18 mouse cellular contexts compared by ENCODE assay signal in genomic region chr6:6248500-6248899, GRCm38 (mm10). TPM values are rescaled to one million over a fixed set of nuclear protein-coding genes. Genes with fewer than 3 reads are reported as not detected.
DNase-seq lines count a peak whose midpoint lies in the region; ATAC-seq and TF ChIP-seq lines count a peak whose summit lies in the region.
"Had no signal": no experiment of that assay in that cellular context is flagged by ENCODE, and none has a peak within 500 bp of the region (broad histone marks: within the 10 kb centered on the region; RNA-seq: fewer than 3 reads in every experiment).

No protein-coding gene starts in this region.

- no peak overlapping the region for H3K9ac ChIP-seq in forebrain, embryonic 13.5 days
- no peak overlapping the region for H3K9ac ChIP-seq in forebrain, postnatal 0 days
- no peak overlapping the region for H3K9ac ChIP-seq in liver, embryonic 12.5 days
- H3K9ac ChIP-seq in forebrain, embryonic 16.5 days (replicated peaks; ENCODE audit: low read depth, low read length) = no peak overlapping the region
- H3K9ac ChIP-seq: heart, embryonic 12.5 days; limb, embryonic 15.5 days; neural tube, embryonic 15.5 days had no signal

- no peaks in the 10 kb centered on the region for H3K4me1 ChIP-seq in forebrain, embryonic 13.5 days
- no peaks in the 10 kb centered on the region for H3K4me1 ChIP-seq in forebrain, postnatal 0 days (ENCODE audit: insufficient read depth)
- H3K4me1 ChIP-seq in liver, embryonic 12.5 days = no peaks in the 10 kb centered on the region
- H3K4me1 ChIP-seq in forebrain, embryonic 16.5 days (replicated peaks; ENCODE audit: control insufficient read depth, insufficient read depth, low read length) = no peaks in the 10 kb centered on the region
- H3K4me1 ChIP-seq: heart, embryonic 12.5 days; limb, embryonic 15.5 days; midbrain, embryonic 10.5 days; neural tube, embryonic 15.5 days had no signal

- no peak for DNase-seq in forebrain, postnatal 0 days
- DNase-seq in liver = no peak
- peak; percentile 5 for DNase-seq in mesoderm, embryonic 11.5 days (ENCODE audit: low read depth, low spot score)
- no peak for DNase-seq in adrenal gland, adult 2 months
- DNase-seq in right cerebral cortex, postnatal 10 days (ENCODE audit: low spot score in 2 of 2) = no peak
- DNase-seq: cerebellum, adult 2 months; heart, postnatal 36 days; retina, postnatal 1 day had no signal

- peak; percentile 63; the same call in 1 of the 2 replicates for ATAC-seq in forebrain, embryonic 13.5 days
- ATAC-seq in forebrain, postnatal 0 days = no peak; the same call in 1 of the 2 replicates
- peak; percentile 35; the same call in 1 of the 2 replicates for ATAC-seq in liver, embryonic 12.5 days
- ATAC-seq in forebrain, embryonic 16.5 days = peak; percentile 50; the same call in 1 of the 2 replicates
- ATAC-seq: hindbrain, embryonic 16.5 days; Patski had no signal

- H3K4me2 ChIP-seq in forebrain, embryonic 13.5 days = no peak overlapping the region
- H3K4me2 ChIP-seq in forebrain, postnatal 0 days (ENCODE audit: low read depth) = no peak overlapping the region
- H3K4me2 ChIP-seq in liver, embryonic 12.5 days = no peak overlapping the region
- no peak overlapping the region for H3K4me2 ChIP-seq in forebrain, embryonic 16.5 days (ENCODE audit: low read length)
- H3K4me2 ChIP-seq: heart, embryonic 12.5 days; limb, embryonic 15.5 days; neural tube, embryonic 15.5 days had no signal

- no peaks in the 10 kb centered on the region for H3K27me3 ChIP-seq in forebrain, embryonic 13.5 days
- no peaks in the 10 kb centered on the region for H3K27me3 ChIP-seq in forebrain, postnatal 0 days (ENCODE audit: insufficient read depth, low read length)
- no peaks in the 10 kb centered on the region for H3K27me3 ChIP-seq in liver, embryonic 12.5 days (replicated peaks)
- H3K27me3 ChIP-seq in forebrain, embryonic 16.5 days (replicated peaks; ENCODE audit: control insufficient read depth, insufficient read depth, low read length) = no peaks in the 10 kb centered on the region
- H3K27me3 ChIP-seq: heart, embryonic 12.5 days; limb, embryonic 15.5 days; neural tube, embryonic 15.5 days; Patski had no signal

- WGBS in forebrain, embryonic 13.5 days = 59% methylated on average over 7 of the region's 7 CpGs
- WGBS in forebrain, postnatal 0 days = 55% methylated on average over 7 of the region's 7 CpGs
- 53% methylated on average over 7 of the region's 7 CpGs for WGBS in liver, embryonic 12.5 days (ENCODE audit: insufficient replicate concordance)
- 51% methylated on average over 7 of the region's 7 CpGs for WGBS in forebrain, embryonic 16.5 days

- H3K36me3 ChIP-seq in forebrain, embryonic 13.5 days (ENCODE audit: poor library complexity, severe bottlenecking) = no peaks in the 10 kb centered on the region
- H3K36me3 ChIP-seq in forebrain, postnatal 0 days (ENCODE audit: insufficient read depth) = no peaks in the 10 kb centered on the region
- no peaks in the 10 kb centered on the region for H3K36me3 ChIP-seq in liver, embryonic 12.5 days
- H3K36me3 ChIP-seq in forebrain, embryonic 16.5 days (ENCODE audit: control insufficient read depth, insufficient read depth) = no peaks in the 10 kb centered on the region
- H3K36me3 ChIP-seq: heart, embryonic 12.5 days; limb, embryonic 15.5 days; midbrain, embryonic 10.5 days; neural tube, embryonic 15.5 days had no signal

- H3K4me3 ChIP-seq in forebrain, embryonic 13.5 days = no peak overlapping the region
- no peak overlapping the region for H3K4me3 ChIP-seq in forebrain, postnatal 0 days (ENCODE audit: low read depth, low read length)
- H3K4me3 ChIP-seq in liver, embryonic 12.5 days = no peak overlapping the region
- no peak overlapping the region for H3K4me3 ChIP-seq in forebrain, embryonic 16.5 days (replicated peaks; ENCODE audit: low read length)
- H3K4me3 ChIP-seq: erythroblast, embryonic 14.5 days; heart, embryonic 12.5 days; limb, embryonic 15.5 days; midbrain, embryonic 10.5 days; neural tube, embryonic 15.5 days had no signal

- H3K9me3 ChIP-seq in forebrain, embryonic 13.5 days (replicated peaks) = no peaks in the 10 kb centered on the region
- no peaks in the 10 kb centered on the region for H3K9me3 ChIP-seq in forebrain, postnatal 0 days (ENCODE audit: low read length)
- no peaks in the 10 kb centered on the region for H3K9me3 ChIP-seq in liver, embryonic 12.5 days (replicated peaks)
- no peaks in the 10 kb centered on the region for H3K9me3 ChIP-seq in forebrain, embryonic 16.5 days (ENCODE audit: control insufficient read depth, low read length)
- H3K9me3 ChIP-seq: heart, embryonic 12.5 days; limb, embryonic 15.5 days; neural tube, embryonic 15.5 days had no signal

- H3K27ac ChIP-seq in forebrain, embryonic 13.5 days = no peak overlapping the region
- H3K27ac ChIP-seq in forebrain, postnatal 0 days (ENCODE audit: low read depth, low read length) = no peak overlapping the region
- no peak overlapping the region for H3K27ac ChIP-seq in liver, embryonic 12.5 days
- H3K27ac ChIP-seq in forebrain, embryonic 16.5 days (ENCODE audit: low read length) = no peak overlapping the region
- H3K27ac ChIP-seq: limb, embryonic 15.5 days; midbrain, embryonic 10.5 days; neural tube, embryonic 15.5 days had no signal

- no peak for TF ChIP-seq CTCF in forebrain, postnatal 0 days (IDR thresholded peaks at IDR 0.05; ENCODE audit: low read depth)

RNA-seq across cellular contexts. Expression of gene Slc25a13, which starts 31.5 kb away (rescaled TPM):
- polyA plus RNA-seq in forebrain, embryonic 13.5 days (2015; fragmentation: Nextera tagmentation; extraction: Ambion mirVana) = 15.1 and 15.3 TPM in 2 replicates
- 2.3 and 5.2 TPM in 2 replicates for total RNA-seq in forebrain, postnatal 0 days (2014; rRNA removed)
- polyA plus RNA-seq in forebrain, postnatal 0 days (2015; fragmentation: Nextera tagmentation; extraction: Ambion mirVana) = 3.1 and 3.2 TPM in 2 replicates
- 41.9 and 43.6 TPM in 2 replicates for polyA plus RNA-seq in liver, embryonic 12.5 days (2016; fragmentation: Nextera tagmentation; extraction: Ambion mirVana)
- polyA plus RNA-seq in forebrain, embryonic 16.5 days (2015; fragmentation: Nextera tagmentation; extraction: Ambion mirVana) = 7.9 and 10.2 TPM in 2 replicates
- total RNA-seq in adrenal gland, adult 2 months (2021) = 1 to 10 TPM; 9.1 to 9.7 TPM
- 2.3 and 2.9 TPM in 2 replicates for polyA plus RNA-seq in adrenal gland, adult 2 months (2012; rRNA removed)
